10 mouse cellular contexts compared by ENCODE assay signal in genomic region chr8:82969967-82970366, GRCm38 (mm10).
A peak's percentile ranks its signal among the peaks of the same experiment; 100 is the strongest.
DNase-seq lines count a peak whose midpoint lies in the region; ATAC-seq lines count a peak whose summit lies in the region.
"Had no signal": no experiment of that assay in that cellular context is flagged by ENCODE, and none has a peak within 500 bp of the region (broad histone marks: within the 10 kb centered on the region; RNA-seq: fewer than 3 reads in every experiment).

No protein-coding gene starts in this region.

- H3K36me3 ChIP-seq in embryonic facial prominence, embryonic 15.5 days: no peaks in the 10 kb centered on the region
- H3K36me3 ChIP-seq in hindbrain, embryonic 13.5 days: no peaks in the 10 kb centered on the region
- no peaks in the 10 kb centered on the region for H3K36me3 ChIP-seq in midbrain, embryonic 16.5 days (ENCODE audit: control insufficient read depth, insufficient read depth, low read length)

- no peak overlapping the region for H3K9ac ChIP-seq in embryonic facial prominence, embryonic 15.5 days
- H3K9ac ChIP-seq in hindbrain, embryonic 13.5 days: no peak overlapping the region
- H3K9ac ChIP-seq in midbrain, embryonic 16.5 days (ENCODE audit: low read depth, low read length): no peak overlapping the region

- no peak overlapping the region for H3K4me3 ChIP-seq in embryonic facial prominence, embryonic 15.5 days (replicated peaks)
- no peak overlapping the region for H3K4me3 ChIP-seq in hindbrain, embryonic 13.5 days
- no peak overlapping the region for H3K4me3 ChIP-seq in midbrain, embryonic 16.5 days (ENCODE audit: low read depth, low read length)
- H3K4me3 ChIP-seq: megakaryocyte, embryonic 14.5 days had no signal

- H3K9me3 ChIP-seq in embryonic facial prominence, embryonic 15.5 days (replicated peaks): no peaks in the 10 kb centered on the region
- no peaks in the 10 kb centered on the region for H3K9me3 ChIP-seq in hindbrain, embryonic 13.5 days
- no peaks in the 10 kb centered on the region for H3K9me3 ChIP-seq in midbrain, embryonic 16.5 days (replicated peaks; ENCODE audit: control insufficient read depth, low read length, poor library complexity, severe bottlenecking)
- H3K9me3 ChIP-seq: megakaryocyte, embryonic 14.5 days had no signal

- WGBS in embryonic facial prominence, embryonic 15.5 days: 12% methylated on average over 3 of the region's 3 CpGs
- 24% methylated on average over 3 of the region's 3 CpGs for WGBS in hindbrain, embryonic 13.5 days
- 32% methylated on average over 3 of the region's 3 CpGs for WGBS in midbrain, embryonic 16.5 days

- no peak overlapping the region for H3K27ac ChIP-seq in embryonic facial prominence, embryonic 15.5 days (replicated peaks)
- peak overlapping the region; percentile 52 for H3K27ac ChIP-seq in hindbrain, embryonic 13.5 days
- no peak overlapping the region for H3K27ac ChIP-seq in midbrain, embryonic 16.5 days (ENCODE audit: low read length)

- H3K4me1 ChIP-seq in embryonic facial prominence, embryonic 15.5 days: peaks cover 39% of the 10 kb centered on the region
- H3K4me1 ChIP-seq in hindbrain, embryonic 13.5 days (replicated peaks): peaks cover 22% of the 10 kb centered on the region
- peaks cover 14% of the 10 kb centered on the region for H3K4me1 ChIP-seq in midbrain, embryonic 16.5 days (ENCODE audit: control insufficient read depth, insufficient read depth, low read length)

- DNase-seq in heart, adult 11 months: peak; percentile 87
- no peak for DNase-seq in heart, postnatal 4 days
- no peak for DNase-seq in yolk sac, embryonic 10.5 days (ENCODE audit: low spot score)
- DNase-seq in adipocyte (ENCODE audit: low spot score): no peak
- DNase-seq in urinary bladder, adult 18-20 months (ENCODE audit: low spot score in 2 of 2): no peak
- DNase-seq: cerebellum, adult 9-10 months had no signal

- H3K27me3 ChIP-seq in embryonic facial prominence, embryonic 15.5 days: no peaks in the 10 kb centered on the region
- H3K27me3 ChIP-seq in hindbrain, embryonic 13.5 days: no peaks in the 10 kb centered on the region
- no peaks in the 10 kb centered on the region for H3K27me3 ChIP-seq in midbrain, embryonic 16.5 days (ENCODE audit: control insufficient read depth, insufficient read depth, low read depth, low read length)
- H3K27me3 ChIP-seq: megakaryocyte, embryonic 14.5 days had no signal

- no peak overlapping the region for H3K4me2 ChIP-seq in embryonic facial prominence, embryonic 15.5 days (replicated peaks)
- H3K4me2 ChIP-seq in hindbrain, embryonic 13.5 days: no peak overlapping the region
- H3K4me2 ChIP-seq in midbrain, embryonic 16.5 days (ENCODE audit: low read length): no peak overlapping the region

- ATAC-seq in embryonic facial prominence, embryonic 15.5 days (ENCODE audit: insufficient number of reproducible peaks, low FRiP score, low TSS enrichment, low read depth): peak; percentile 45; the same call in 1 of the 2 replicates
- ATAC-seq in hindbrain, embryonic 13.5 days (ENCODE audit: low FRiP score): 0 out of 2 replicates have a peak, but pooled peaks have one; percentile 50
- ATAC-seq in midbrain, embryonic 16.5 days: 0 out of 2 replicates have a peak, but pooled peaks have one; percentile 38
